Mouse (Mus musculus): Measurements from ENCODE around the gene Taf13.
"Not testable (repeated sequence)": the region's sequence is repeated elsewhere in the genome, so short reads cannot be mapped to it uniquely, and the experiment has no call there.

The Taf13 gene

GRCm38 (mm10) chr3:108571443-108572294 is at the start of gene Taf13:
TSS of gene Taf13 (plus strand) at chr3:108571698.
- peak; percentile 92 to 98 for DNase-seq (ENCODE audit: low spot score in 2 of 2)

GRCm38 (mm10) chr3:108523415-108523814 is 48.1 kb upstream of the Taf13 start:
- DNase-seq (ENCODE audit: low spot score in 2 of 2), result no peak

GRCm38 (mm10) chr3:108528489-108528888 is 43.0 kb upstream of the Taf13 start:
- no peak for DNase-seq (ENCODE audit: low spot score in 2 of 2)

- no peak for DNase-seq (ENCODE audit: low spot score in 2 of 2)
These were observed 38.2 kb upstream of the Taf13 start for GRCm38 (mm10) chr3:108533114-108533885.

- no peak for DNase-seq (ENCODE audit: low spot score in 2 of 2)
These were observed 37.5 kb upstream of the Taf13 start, which contains the start of gene 1700013F07Rik for GRCm38 (mm10) chr3:108533951-108534350. TSS of gene 1700013F07Rik (plus strand) at chr3:108534150.

GRCm38 (mm10) chr3:108535896-108536516 is 35.5 kb upstream of the Taf13 start:
- DNase-seq (ENCODE audit: low spot score in 2 of 2), result peak in 1 of 2 experiments; percentile 27

GRCm38 (mm10) chr3:108536517-108537260 is 34.8 kb upstream of the Taf13 start, which contains the start of gene 5330417C22Rik:
TSS of gene 5330417C22Rik (minus strand) at chr3:108536536.
- peak; percentile 92 for DNase-seq (ENCODE audit: low spot score in 2 of 2)

GRCm38 (mm10) chr3:108537303-108537702 is 34.2 kb upstream of the Taf13 start:
- peak; percentile 83 to 94 for DNase-seq (ENCODE audit: low spot score in 2 of 2)

- DNase-seq (ENCODE audit: low spot score in 2 of 2), result no peak
These were observed 29.2 kb upstream of the Taf13 start for GRCm38 (mm10) chr3:108542299-108542698.

GRCm38 (mm10) chr3:108554111-108554561 is 17.4 kb upstream of the Taf13 start:
- DNase-seq (ENCODE audit: low spot score in 2 of 2), result peak in 1 of 2 experiments; percentile 35

GRCm38 (mm10) chr3:108554587-108555312 is 16.7 kb upstream of the Taf13 start:
- peak; percentile 90 to 96 for DNase-seq (ENCODE audit: low spot score in 2 of 2)

GRCm38 (mm10) chr3:108557888-108558287 is 13.6 kb upstream of the Taf13 start:
- DNase-seq (ENCODE audit: low spot score in 2 of 2), result no peak

- peak; percentile 95 to 97 for DNase-seq (ENCODE audit: low spot score in 2 of 2)
These were observed 9.3 kb upstream of the Taf13 start, which contains the start of gene Tmem167b for GRCm38 (mm10) chr3:108562133-108562730. TSS of gene Tmem167b (minus strand) at chr3:108562466.

- DNase-seq (ENCODE audit: low spot score in 2 of 2), result no peak
These were observed 8.7 kb upstream of the Taf13 start for GRCm38 (mm10) chr3:108562777-108563271.

- DNase-seq (ENCODE audit: low spot score in 2 of 2), result peak in 1 of 2 experiments; percentile 87
These were observed 8.2 kb upstream of the Taf13 start for GRCm38 (mm10) chr3:108563309-108563708.

GRCm38 (mm10) chr3:108567990-108568877 is 3.3 kb upstream of the Taf13 start:
- peak in 1 of 2 experiments; percentile 53 for DNase-seq (ENCODE audit: low spot score in 2 of 2)

GRCm38 (mm10) chr3:108569636-108570035 is 1.9 kb upstream of the Taf13 start:
- not testable (repeated sequence) for DNase-seq (ENCODE audit: low spot score in 2 of 2)

- no peak for DNase-seq (ENCODE audit: low spot score in 2 of 2)
These were observed 685 bp upstream of the Taf13 start for GRCm38 (mm10) chr3:108570813-108571212.

Data from left cerebral cortex, adult 9 months (tissue).